Mouse (Mus musculus) kidney, adult 18-20 months (tissue): ENCODE data around the gene Ccdc190.

Experiments used
- DNase-seq: peaks from one replicate; pipeline ENCODE4 v3.0.0; 2021

Gene Ccdc190

GRCm38 (mm10) chr1:169928454-169928971 is at the start of gene Ccdc190:
Gene Ccdc190 (plus strand): TSS chr1:169928648.
- DNase-seq: peak; percentile 19

- no peak for DNase-seq
Measured at GRCm38 (mm10) chr1:169879060-169879459, 49.4 kb upstream of the Ccdc190 start.

GRCm38 (mm10) chr1:169880181-169880580 is 48.3 kb upstream of the Ccdc190 start:
- DNase-seq: no peak

GRCm38 (mm10) chr1:169883081-169883565 is 45.3 kb upstream of the Ccdc190 start:
- no peak for DNase-seq

- no peak for DNase-seq
Measured at GRCm38 (mm10) chr1:169889250-169889649, 39.2 kb upstream of the Ccdc190 start.

- DNase-seq: no peak
Measured at GRCm38 (mm10) chr1:169893976-169894375, 34.5 kb upstream of the Ccdc190 start.

- DNase-seq: no peak
Measured at GRCm38 (mm10) chr1:169895686-169896085, 32.8 kb upstream of the Ccdc190 start.

- DNase-seq: no peak
Measured at GRCm38 (mm10) chr1:169897916-169898315, 30.5 kb upstream of the Ccdc190 start.

- DNase-seq: no peak
Measured at GRCm38 (mm10) chr1:169898607-169899006, 29.8 kb upstream of the Ccdc190 start.

- no peak for DNase-seq
Measured at GRCm38 (mm10) chr1:169900771-169901336, 27.6 kb upstream of the Ccdc190 start.

GRCm38 (mm10) chr1:169909163-169909562 is 19.3 kb upstream of the Ccdc190 start:
- no peak for DNase-seq

- DNase-seq: no peak
Measured at GRCm38 (mm10) chr1:169909659-169910058, 18.8 kb upstream of the Ccdc190 start.

- no peak for DNase-seq
Measured at GRCm38 (mm10) chr1:169910751-169911150, 17.7 kb upstream of the Ccdc190 start.

GRCm38 (mm10) chr1:169911526-169911925 is 16.9 kb upstream of the Ccdc190 start:
- no peak for DNase-seq

- no peak for DNase-seq
Measured at GRCm38 (mm10) chr1:169916659-169917058, 11.8 kb upstream of the Ccdc190 start.

- DNase-seq: no peak
Measured at GRCm38 (mm10) chr1:169917115-169917796, 11.2 kb upstream of the Ccdc190 start.

GRCm38 (mm10) chr1:169917998-169918397 is 10.4 kb upstream of the Ccdc190 start:
- DNase-seq: peak; percentile 22

- peak; percentile 85 for DNase-seq
Measured at GRCm38 (mm10) chr1:169919211-169919610, 9.2 kb upstream of the Ccdc190 start.

- DNase-seq: peak; percentile 45
Measured at GRCm38 (mm10) chr1:169921710-169922211, 6.7 kb upstream of the Ccdc190 start.

- no peak for DNase-seq
Measured at GRCm38 (mm10) chr1:169924567-169924966, 3.9 kb upstream of the Ccdc190 start.

GRCm38 (mm10) chr1:169927753-169928369 is 587 bp upstream of the Ccdc190 start:
- DNase-seq: no peak

- no peak for DNase-seq
Measured at GRCm38 (mm10) chr1:169931698-169932097, 3.2 kb downstream of the Ccdc190 start.

GRCm38 (mm10) chr1:169932122-169932746 is 3.8 kb downstream of the Ccdc190 start:
- no peak for DNase-seq
